Mouse (Mus musculus): ENCODE data around the gene Tmem33. TPM values are rescaled to one million over a fixed set of nuclear protein-coding genes. Genes with fewer than 3 reads are reported as not detected.

Tmem33 gene
- total RNA-seq, 1 experiment, result 118 TPM

GRCm38 (mm10) chr5:67216779-67217095 is 43.6 kb upstream of the Tmem33 start:
- TF ChIP-seq ZC3H11A (IDR thresholded peaks at IDR 0.05; ENCODE audit: borderline replicate concordance, low read depth, low read length), result no peak
- TF ChIP-seq CHD2 (IDR thresholded peaks at IDR 0.05; ENCODE audit: low read depth, low read length), result no peak
- no peak for TF ChIP-seq HCFC1 (IDR thresholded peaks at IDR 0.05; ENCODE audit: borderline replicate concordance, insufficient read depth, low read length)
- TF ChIP-seq MAFK (IDR thresholded peaks at IDR 0.05; ENCODE audit: insufficient read depth, low read depth, low read length), result no peak
- no peak for TF ChIP-seq ZNF384 (IDR thresholded peaks at IDR 0.05; ENCODE audit: low read depth, low read length)
- H3K4me3 ChIP-seq (ENCODE audit: insufficient read depth in 1 of 2, low read depth in 1 of 2, low read length in 2 of 2, poor library complexity in 1 of 2, severe bottlenecking in 1 of 2), result peak overlapping the region; percentile 26 to 27; a peak in 1 of 4 replicates
- no peaks in the 10 kb centered on the region for H3K36me3 ChIP-seq (ENCODE audit: control insufficient read depth, insufficient read depth, low read length, poor library complexity, severe bottlenecking)
- no peak overlapping the region for H3K27ac ChIP-seq (ENCODE audit: insufficient read depth, low read depth, low read length, poor library complexity, severe bottlenecking)
- no peaks in the 10 kb centered on the region for H3K9me3 ChIP-seq (ENCODE audit: control insufficient read depth, insufficient read depth, low read depth, low read length)
- in situ Hi-C loops (cut with MboI; ENCODE audit: low sequenced_read_pairs in 2 of 2, unreplicated experiment in 2 of 2), result no loop called here
- no peak for DNase-seq (ENCODE audit: low read depth, low spot score)
- H3K4me1 ChIP-seq (ENCODE audit: control insufficient read depth in 2 of 2, insufficient read depth in 2 of 2, low read length in 2 of 2, poor library complexity in 1 of 2), result peaks cover 0 to 7% of the 10 kb centered on the region in 2 experiments; a peak in 2 of 4 replicates
- H3K9ac ChIP-seq (ENCODE audit: insufficient read depth, low read depth, low read length, poor library complexity, severe bottlenecking), result no peak overlapping the region

GRCm38 (mm10) chr5:67221901-67222300 is 38.5 kb upstream of the Tmem33 start:
- TF ChIP-seq HCFC1 (IDR thresholded peaks at IDR 0.05; ENCODE audit: borderline replicate concordance, insufficient read depth, low read length) (no peak), CHD2 (IDR thresholded peaks at IDR 0.05; ENCODE audit: low read depth, low read length) (no peak), MAFK (IDR thresholded peaks at IDR 0.05; ENCODE audit: insufficient read depth, low read depth, low read length) (no peak), ZC3H11A (IDR thresholded peaks at IDR 0.05; ENCODE audit: borderline replicate concordance, low read depth, low read length) (no peak)
- Histone ChIP-seq H3K9me3 (ENCODE audit: control insufficient read depth, insufficient read depth, low read depth, low read length) (no peaks in the 10 kb centered on the region), H3K4me1 (ENCODE audit: control insufficient read depth in 2 of 2, insufficient read depth in 2 of 2, low read length in 2 of 2, poor library complexity in 1 of 2) (no peaks in the 10 kb centered on the region), H3K27ac (ENCODE audit: insufficient read depth, low read depth, low read length, poor library complexity, severe bottlenecking) (no peak overlapping the region), H3K9ac (ENCODE audit: insufficient read depth, low read depth, low read length, poor library complexity, severe bottlenecking) (no peak overlapping the region), H3K4me3 (ENCODE audit: insufficient read depth in 1 of 2, low read depth in 1 of 2, low read length in 2 of 2, poor library complexity in 1 of 2, severe bottlenecking in 1 of 2) (no peak overlapping the region), H3K36me3 (ENCODE audit: control insufficient read depth, insufficient read depth, low read length, poor library complexity, severe bottlenecking) (no peaks in the 10 kb centered on the region)
- no peak for DNase-seq (ENCODE audit: low read depth, low spot score)
- in situ Hi-C loops (cut with MboI; ENCODE audit: low sequenced_read_pairs in 2 of 2, unreplicated experiment in 2 of 2), result no loop called here

- TF ChIP-seq CHD2 (IDR thresholded peaks at IDR 0.05; ENCODE audit: low read depth, low read length) (no peak), ZC3H11A (IDR thresholded peaks at IDR 0.05; ENCODE audit: borderline replicate concordance, low read depth, low read length) (no peak), HCFC1 (IDR thresholded peaks at IDR 0.05; ENCODE audit: borderline replicate concordance, insufficient read depth, low read length) (no peak), ZNF384 (IDR thresholded peaks at IDR 0.05; ENCODE audit: low read depth, low read length) (no peak), MAFK (IDR thresholded peaks at IDR 0.05; ENCODE audit: insufficient read depth, low read depth, low read length) (no peak)
- Histone ChIP-seq H3K36me3 (ENCODE audit: control insufficient read depth, insufficient read depth, low read length, poor library complexity, severe bottlenecking) (no peaks in the 10 kb centered on the region), H3K9me3 (ENCODE audit: control insufficient read depth, insufficient read depth, low read depth, low read length) (no peaks in the 10 kb centered on the region), H3K27ac (ENCODE audit: insufficient read depth, low read depth, low read length, poor library complexity, severe bottlenecking) (no peak overlapping the region), H3K9ac (ENCODE audit: insufficient read depth, low read depth, low read length, poor library complexity, severe bottlenecking) (no peak overlapping the region), H3K4me1 (ENCODE audit: control insufficient read depth in 2 of 2, insufficient read depth in 2 of 2, low read length in 2 of 2, poor library complexity in 1 of 2) (no peaks in the 10 kb centered on the region), H3K4me3 (ENCODE audit: insufficient read depth in 1 of 2, low read depth in 1 of 2, low read length in 2 of 2, poor library complexity in 1 of 2, severe bottlenecking in 1 of 2) (peak overlapping the region; percentile 32 to 60; a peak in 3 of 4 replicates)
- in situ Hi-C loops (cut with MboI; ENCODE audit: low sequenced_read_pairs in 2 of 2, unreplicated experiment in 2 of 2), result no loop called here
- no peak for DNase-seq (ENCODE audit: low read depth, low spot score)
Measured at GRCm38 (mm10) chr5:67222440-67223390, 37.6 kb upstream of the Tmem33 start.

DNA sequence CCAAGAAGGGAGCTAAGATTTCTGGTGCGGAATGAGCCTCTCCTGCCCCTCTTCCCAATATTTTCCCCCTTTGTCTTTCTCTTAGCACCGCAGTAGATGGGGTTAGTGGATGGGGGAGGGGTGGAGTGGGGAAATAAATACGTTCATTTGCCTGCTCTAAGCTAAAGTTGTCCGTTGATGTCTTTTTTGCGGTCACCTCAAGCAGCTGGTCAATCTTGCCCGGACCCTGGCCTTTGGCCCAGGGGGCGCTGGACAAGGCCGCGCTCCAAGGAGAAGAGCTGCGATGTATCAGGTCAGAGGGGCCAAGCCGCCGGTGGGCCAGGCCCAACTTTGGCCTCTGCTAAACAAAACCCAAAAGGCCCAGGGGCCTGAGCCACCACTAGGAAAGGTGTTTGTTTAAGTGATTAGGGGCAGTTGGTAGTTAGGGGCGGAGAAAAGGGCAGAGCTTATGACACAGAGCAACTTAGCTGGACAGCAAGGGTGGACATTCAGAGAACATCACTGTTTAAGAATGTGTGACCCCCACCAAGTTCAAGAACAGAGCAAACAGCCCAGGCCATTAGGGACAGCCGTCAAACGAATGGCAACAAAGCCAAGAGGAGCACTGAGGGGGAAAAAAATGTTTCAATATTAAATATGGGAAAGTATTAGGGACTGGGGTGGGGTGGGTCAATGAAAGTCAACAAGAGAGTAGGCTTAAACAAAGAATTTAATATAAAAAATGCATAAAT is 36.8 kb upstream of the Tmem33 start:
- DNase-seq (ENCODE audit: low read depth, low spot score), result no peak
- Histone ChIP-seq H3K4me3 (ENCODE audit: insufficient read depth in 1 of 2, low read depth in 1 of 2, low read length in 2 of 2, poor library complexity in 1 of 2, severe bottlenecking in 1 of 2) (no peak overlapping the region), H3K36me3 (ENCODE audit: control insufficient read depth, insufficient read depth, low read length, poor library complexity, severe bottlenecking) (no peaks in the 10 kb centered on the region), H3K27ac (ENCODE audit: insufficient read depth, low read depth, low read length, poor library complexity, severe bottlenecking) (no peak overlapping the region), H3K9me3 (ENCODE audit: control insufficient read depth, insufficient read depth, low read depth, low read length) (no peaks in the 10 kb centered on the region), H3K4me1 (ENCODE audit: control insufficient read depth in 2 of 2, insufficient read depth in 2 of 2, low read length in 2 of 2, poor library complexity in 1 of 2) (no peaks in the 10 kb centered on the region), H3K9ac (ENCODE audit: insufficient read depth, low read depth, low read length, poor library complexity, severe bottlenecking) (no peak overlapping the region)
- TF ChIP-seq HCFC1 (IDR thresholded peaks at IDR 0.05; ENCODE audit: borderline replicate concordance, insufficient read depth, low read length), result no peak
- TF ChIP-seq ZNF384 (IDR thresholded peaks at IDR 0.05; ENCODE audit: low read depth, low read length), result no peak
- TF ChIP-seq MAFK (IDR thresholded peaks at IDR 0.05; ENCODE audit: insufficient read depth, low read depth, low read length), result no peak
- no peak for TF ChIP-seq CHD2 (IDR thresholded peaks at IDR 0.05; ENCODE audit: low read depth, low read length)
- no peak for TF ChIP-seq ZC3H11A (IDR thresholded peaks at IDR 0.05; ENCODE audit: borderline replicate concordance, low read depth, low read length)
- in situ Hi-C loops (cut with MboI; ENCODE audit: low sequenced_read_pairs in 2 of 2, unreplicated experiment in 2 of 2), result no loop called here
